Mouse (Mus musculus) kidney, adult 9 months (tissue): ENCODE data around the gene Dync1i1.

ENCODE experiments used
- DNase-seq: peaks from one replicate; pipeline ENCODE4 v3.0.0; 2022

Gene Dync1i1

GRCm38 (mm10) chr6:5977238-5977920, 251.9 kb downstream of the Dync1i1 start:
- DNase-seq = no peak

- DNase-seq = no peak
These were observed 265.8 kb downstream of the Dync1i1 start for GRCm38 (mm10) chr6:5991243-5991642.

GRCm38 (mm10) chr6:5991817-5992755, 266.6 kb downstream of the Dync1i1 start:
- peak; percentile 93 for DNase-seq

- DNase-seq = no peak
These were observed 267.6 kb downstream of the Dync1i1 start for GRCm38 (mm10) chr6:5993056-5993455.

GRCm38 (mm10) chr6:5997535-5997934, 272.1 kb downstream of the Dync1i1 start:
- no peak for DNase-seq

GRCm38 (mm10) chr6:6002061-6002460, 276.6 kb downstream of the Dync1i1 start:
- DNase-seq = no peak

- no peak for DNase-seq
These were observed 279.5 kb downstream of the Dync1i1 start for GRCm38 (mm10) chr6:6004756-6005485.

- peak; percentile 58 for DNase-seq
These were observed 280.5 kb downstream of the Dync1i1 start for GRCm38 (mm10) chr6:6005762-6006431.

- DNase-seq = no peak
These were observed 285.9 kb downstream of the Dync1i1 start for GRCm38 (mm10) chr6:6011364-6011763.

- DNase-seq = no peak
These were observed 290.2 kb downstream of the Dync1i1 start for GRCm38 (mm10) chr6:6015616-6016015.

GRCm38 (mm10) chr6:6016931-6017330, 291.5 kb downstream of the Dync1i1 start:
- DNase-seq = no peak

- no peak for DNase-seq
These were observed 298.5 kb downstream of the Dync1i1 start for GRCm38 (mm10) chr6:6023976-6024375.

GRCm38 (mm10) chr6:6027664-6028063, 302.2 kb downstream of the Dync1i1 start:
- no peak for DNase-seq

- no peak for DNase-seq
These were observed 313.5 kb downstream of the Dync1i1 start for GRCm38 (mm10) chr6:6038773-6039550.

GRCm38 (mm10) chr6:6046729-6047424, 321.4 kb downstream of the Dync1i1 start:
- DNase-seq = no peak

GRCm38 (mm10) chr6:6052696-6053095, 327.3 kb downstream of the Dync1i1 start:
- DNase-seq = no peak

GRCm38 (mm10) chr6:6053946-6054345, 328.5 kb downstream of the Dync1i1 start:
- peak; percentile 41 for DNase-seq

- DNase-seq = no peak
These were observed 333.1 kb downstream of the Dync1i1 start for GRCm38 (mm10) chr6:6058548-6058947.

GRCm38 (mm10) chr6:6067201-6067600, 341.8 kb downstream of the Dync1i1 start:
- no peak for DNase-seq

- DNase-seq = no peak
These were observed 344.6 kb downstream of the Dync1i1 start for GRCm38 (mm10) chr6:6070015-6070414.

- DNase-seq = no peak
These were observed 345.6 kb downstream of the Dync1i1 start for GRCm38 (mm10) chr6:6071038-6071437.
